Mouse (Mus musculus) G1E (cell line): ENCODE measurements around the gene Obp2a.

Experiments
- CTCF ChIP-seq: IDR thresholded peaks from 2 replicates; pipeline ENCODE4 v1.5.1; 2012; ENCODE audit warnings: low read depth, low read length, inconsistent platforms, mixed read lengths
- POLR2AphosphoS5 ChIP-seq: IDR thresholded peaks from 2 replicates; pipeline ENCODE4 v1.6.1; 2012; ENCODE audit warnings: low read depth, low read length, inconsistent platforms; ENCODE audit not compliant: insufficient replicate concordance

DNA sequence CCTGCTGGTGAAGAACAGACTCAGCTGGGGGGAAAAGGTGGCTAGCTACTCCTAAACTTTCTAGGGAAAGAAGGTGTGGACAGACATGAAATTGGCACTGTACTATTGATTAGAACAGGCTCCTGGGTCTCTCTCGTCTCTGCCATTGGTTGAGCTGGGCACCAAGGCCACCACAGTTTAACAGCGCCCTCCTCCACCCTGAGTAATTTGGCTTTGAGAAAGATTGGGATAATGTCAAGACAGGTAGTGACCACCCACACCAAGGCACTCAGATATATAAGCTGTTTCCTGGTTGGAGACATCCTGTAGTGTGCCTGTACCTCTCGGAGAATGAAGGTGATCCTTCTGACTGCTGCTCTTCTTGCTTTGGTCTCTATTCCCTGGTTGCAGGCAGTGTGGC lies 23.4 kb upstream of the Obp2a start, which contains the start of gene Lcn6:
- TF ChIP-seq POLR2AphosphoS5, result no peak
- no peak for TF ChIP-seq CTCF
